9 mouse cellular contexts compared by ENCODE assay signal in genomic region chr11:106273311-106273684, GRCm38 (mm10). TPM values are rescaled to one million over a fixed set of nuclear protein-coding genes. Genes with fewer than 3 reads are reported as not detected.
A peak's percentile ranks its signal among the peaks of the same experiment; 100 is the strongest.
DNase-seq lines count a peak whose midpoint lies in the region; ATAC-seq and TF ChIP-seq lines count a peak whose summit lies in the region.
"Had no signal": no experiment of that assay in that cellular context is flagged by ENCODE, and none has a peak within 500 bp of the region (broad histone marks: within the 10 kb centered on the region; RNA-seq: fewer than 3 reads in every experiment).

No protein-coding gene starts in this region.

- no peaks in the 10 kb centered on the region for H3K9me3 ChIP-seq in heart, embryonic 10.5 days
- H3K9me3 ChIP-seq in CH12.LX (replicated peaks; ENCODE audit: low read length), result no peaks in the 10 kb centered on the region
- H3K9me3 ChIP-seq in forebrain, embryonic 15.5 days, result no peaks in the 10 kb centered on the region
- H3K9me3 ChIP-seq in liver, embryonic 16.5 days (replicated peaks; ENCODE audit: control insufficient read depth, low read length), result no peaks in the 10 kb centered on the region

- DNase-seq in heart, embryonic 10.5 days (ENCODE audit: low spot score), result no peak
- no peak for DNase-seq in heart, postnatal 25 days (ENCODE audit: low spot score)
- DNase-seq in CH12.LX (ENCODE audit: extremely low read depth), result no peak
- DNase-seq in urinary bladder, postnatal 10 days (ENCODE audit: low spot score), result no peak
- no peak for DNase-seq in Muller cell, postnatal 12 days (ENCODE audit: inconsistent ontology term)
- DNase-seq in layer of hippocampus, adult 9-11 months, result no peak

- peaks cover 48% of the 10 kb centered on the region for H3K4me1 ChIP-seq in heart, embryonic 10.5 days
- peaks cover 18 to 49% of the 10 kb centered on the region in 2 experiments for H3K4me1 ChIP-seq in CH12.LX (ENCODE audit: control insufficient read depth in 1 of 2, insufficient read depth in 2 of 2)
- peaks cover 42% of the 10 kb centered on the region for H3K4me1 ChIP-seq in forebrain, embryonic 15.5 days
- peaks cover 46% of the 10 kb centered on the region for H3K4me1 ChIP-seq in liver, embryonic 16.5 days (ENCODE audit: control insufficient read depth, low read depth, low read length)

- H3K27me3 ChIP-seq in heart, embryonic 10.5 days (ENCODE audit: insufficient read depth, poor library complexity, severe bottlenecking), result no peaks in the 10 kb centered on the region
- no peaks in the 10 kb centered on the region for H3K27me3 ChIP-seq in CH12.LX (replicated peaks)
- no peaks in the 10 kb centered on the region for H3K27me3 ChIP-seq in forebrain, embryonic 15.5 days
- H3K27me3 ChIP-seq in liver, embryonic 16.5 days (ENCODE audit: control insufficient read depth, insufficient read depth, low read depth, low read length), result no peaks in the 10 kb centered on the region

- no peak for TF ChIP-seq RAD21 in CH12.LX (IDR thresholded peaks at IDR 0.05; ENCODE audit: low read depth, low read length)

- peak overlapping the region; percentile 7 for H3K9ac ChIP-seq in CH12.LX (ENCODE audit: insufficient read depth, low read depth)
- H3K9ac ChIP-seq in forebrain, embryonic 15.5 days (replicated peaks), result peak overlapping the region; percentile 39
- H3K9ac ChIP-seq in liver, embryonic 16.5 days (ENCODE audit: low read depth, low read length), result peak overlapping the region; percentile 70

- TF ChIP-seq EP300 in CH12.LX (IDR thresholded peaks at IDR 0.05; ENCODE audit: low read length), result no peak

- no peak for TF ChIP-seq POLR2A in CH12.LX (IDR thresholded peaks at IDR 0.05; ENCODE audit: low read depth, low read length)

- TF ChIP-seq CTCF in CH12.LX (conservative IDR thresholded peaks at IDR 0.05 in 1 of 2, IDR thresholded peaks at IDR 0.05 in 1 of 2; ENCODE audit: low read depth in 2 of 2, low read length in 2 of 2), result no peak

- intact Hi-C loops in heart, postnatal 25 days (cut with DNase I), result loop anchor here (2.0 to 10.0 kb wide), 4 partner anchors 16 to 342 kb away; partner anchors contain the start of genes Ccdc47, Ddx42, Ftsj3 and Psmc5

- H3K36me3 ChIP-seq in heart, embryonic 10.5 days, result peaks cover 2% of the 10 kb centered on the region; the same call in 1 of the 2 replicates
- peaks cover 0 to 10% of the 10 kb centered on the region in 2 experiments for H3K36me3 ChIP-seq in CH12.LX (replicated peaks in 1 of 2; ENCODE audit: control insufficient read depth in 1 of 2, insufficient read depth in 1 of 2, low read length in 1 of 2)
- H3K36me3 ChIP-seq in forebrain, embryonic 15.5 days, result no peaks in the 10 kb centered on the region
- H3K36me3 ChIP-seq in liver, embryonic 16.5 days (ENCODE audit: control insufficient read depth, insufficient read depth), result no peaks in the 10 kb centered on the region

- ATAC-seq in forebrain, embryonic 15.5 days (replicated peaks), result peak; percentile 9; the same call in 1 of the 2 replicates
- ATAC-seq in liver, embryonic 16.5 days (ENCODE audit: low read depth), result peak; percentile 1; the same call in 1 of the 2 replicates

- H3K79me2 ChIP-seq in CH12.LX (replicated peaks; ENCODE audit: control insufficient read depth, extremely low read depth, insufficient read depth, poor library complexity, severe bottlenecking), result peaks cover 37% of the 10 kb centered on the region

- WGBS in heart, embryonic 10.5 days, result 16% methylated on average over 16 of the region's 16 CpGs
- 17% methylated on average over 16 of the region's 16 CpGs for WGBS in forebrain, embryonic 15.5 days
- WGBS in liver, embryonic 16.5 days (ENCODE audit: insufficient replicate concordance), result 6% methylated on average over 16 of the region's 16 CpGs

- dilution Hi-C loops in CH12.LX (cut with MboI; ENCODE audit: extremely low pct_ligation_motif_present, extremely low pct_unique_long_range_greater_than_20kb, low sequenced_read_pairs), result no loop called here

- peak overlapping the region; percentile 98 for H3K27ac ChIP-seq in heart, embryonic 10.5 days
- no peak overlapping the region for H3K27ac ChIP-seq in CH12.LX (ENCODE audit: insufficient read depth, low read depth)
- peak overlapping the region; percentile 74 for H3K27ac ChIP-seq in forebrain, embryonic 15.5 days (replicated peaks)
- H3K27ac ChIP-seq in liver, embryonic 16.5 days (ENCODE audit: low read length), result peak overlapping the region; percentile 86

- peak overlapping the region; percentile 96 for H3K4me3 ChIP-seq in heart, embryonic 10.5 days
- H3K4me3 ChIP-seq in CH12.LX (replicated peaks in 1 of 3; ENCODE audit: low read depth in 2 of 3, low read length in 2 of 3, poor library complexity in 1 of 3), result peak overlapping the region; percentile 42 to 82 (median 43)
- H3K4me3 ChIP-seq in forebrain, embryonic 15.5 days, result peak overlapping the region; percentile 74
- H3K4me3 ChIP-seq in liver, embryonic 16.5 days (ENCODE audit: low read depth, low read length), result peak overlapping the region; percentile 93

- H3K4me2 ChIP-seq in CH12.LX (ENCODE audit: insufficient read depth, low read depth, poor library complexity, severe bottlenecking), result peak overlapping the region; percentile 48
- H3K4me2 ChIP-seq in forebrain, embryonic 15.5 days (replicated peaks), result peak overlapping the region; percentile 56
- peak overlapping the region; percentile 96 for H3K4me2 ChIP-seq in liver, embryonic 16.5 days (ENCODE audit: low read depth, low read length)

- in situ Hi-C loops in CH12.LX (cut with MboI; ENCODE audit: low pct_ligation_motif_present, low pct_unique_long_range_greater_than_20kb, low sequenced_read_pairs), result no loop called here

TF ChIP-seq in CH12.LX, 34 proteins besides CTCF, POLR2A, EP300 and RAD21 (continues in another document):
- TF ChIP-seq ZMIZ1 (IDR thresholded peaks at IDR 0.05; ENCODE audit: low read depth, low read length) (no peak), TBP (conservative IDR thresholded peaks at IDR 0.05; ENCODE audit: low read depth, low read length) (no peak), CHD2 (IDR thresholded peaks at IDR 0.05; ENCODE audit: low read length) (no peak), E2F4 (IDR thresholded peaks at IDR 0.05; ENCODE audit: insufficient replicate concordance, low read depth, low read length) (no peak), SMC3 (IDR thresholded peaks at IDR 0.05; ENCODE audit: low read depth, low read length) (no peak), POLR2AphosphoS2 (IDR thresholded peaks at IDR 0.05; ENCODE audit: low read depth, low read length) (no peak), HCFC1 (IDR thresholded peaks at IDR 0.05; ENCODE audit: low read depth, low read length) (no peak), ETS1 (conservative IDR thresholded peaks at IDR 0.05; ENCODE audit: low read depth, low read length) (no peak), CHD1 (IDR thresholded peaks at IDR 0.05; ENCODE audit: low read depth, low read length) (no peak), ZC3H11A (IDR thresholded peaks at IDR 0.05; ENCODE audit: low read depth, low read length) (no peak), NELFE (IDR thresholded peaks at IDR 0.05; ENCODE audit: low read depth, low read length) (no peak), ELF1 (IDR thresholded peaks at IDR 0.05; ENCODE audit: low read depth, low read length) (no peak), PAX5 (IDR thresholded peaks at IDR 0.05; ENCODE audit: low read length) (no peak), MYC (IDR thresholded peaks at IDR 0.05; ENCODE audit: low read depth, low read length) (no peak), MAFK (IDR thresholded peaks at IDR 0.05; ENCODE audit: insufficient replicate concordance, low read length) (no peak)

RNA-seq across cellular contexts. Expression of gene Smarcd2, which starts 0.5 kb away (rescaled TPM):
- polyA plus RNA-seq in heart, embryonic 10.5 days (2016; fragmentation: Nextera tagmentation; extraction: Ambion mirVana), result 20.9 and 36.2 TPM in 2 replicates
- 10 to 100 TPM; 17.7 to 21.5 TPM for total RNA-seq in heart, postnatal 25 days (2021)
- total RNA-seq in CH12.LX (2012; rRNA removed) (89.4 and 94.3 TPM in 2 replicates), CH12.LX (2014; rRNA removed) (105 and 110 TPM in 2 replicates)
- polyA plus RNA-seq in CH12.LX (2012; ENCODE audit: insufficient read length, low read depth), result 103 and 116 TPM in 2 replicates
- polyA plus RNA-seq in forebrain, embryonic 15.5 days (2015; fragmentation: Nextera tagmentation; extraction: Ambion mirVana), result 12.7 and 13.2 TPM in 2 replicates
- polyA plus RNA-seq in liver, embryonic 16.5 days (2015; fragmentation: Nextera tagmentation; extraction: Ambion mirVana), result 19.4 and 19.5 TPM in 2 replicates

RNA-seq across cellular contexts. Expression of gene Tcam1, which starts 3.2 kb away (rescaled TPM):
- 0.18 and 0.40 TPM in 2 replicates for polyA plus RNA-seq in heart, embryonic 10.5 days (2016; fragmentation: Nextera tagmentation; extraction: Ambion mirVana)
- total RNA-seq in heart, postnatal 25 days (2021), result not detected
- total RNA-seq in CH12.LX (2012; rRNA removed), result 4.2 and 5.9 TPM in 2 replicates
- 0.68 and 0.82 TPM in 2 replicates for total RNA-seq in CH12.LX (2014; rRNA removed)
- 0.64 and 0.99 TPM in 2 replicates for polyA plus RNA-seq in CH12.LX (2012; ENCODE audit: insufficient read length, low read depth)
- polyA plus RNA-seq in forebrain, embryonic 15.5 days (2015; fragmentation: Nextera tagmentation; extraction: Ambion mirVana), result 0.08 and 0.10 TPM in 2 replicates
- 0.13 and 0.16 TPM in 2 replicates for polyA plus RNA-seq in liver, embryonic 16.5 days (2015; fragmentation: Nextera tagmentation; extraction: Ambion mirVana)

RNA-seq across cellular contexts. Expression of gene Psmc5, which starts 17.3 kb away (rescaled TPM):
- 330 and 386 TPM in 2 replicates for polyA plus RNA-seq in heart, embryonic 10.5 days (2016; fragmentation: Nextera tagmentation; extraction: Ambion mirVana)
- 100 to 1,000 TPM; 103 to 107 TPM for total RNA-seq in heart, postnatal 25 days (2021)
- total RNA-seq in CH12.LX (2012; rRNA removed) (250 and 344 TPM in 2 replicates), CH12.LX (2014; rRNA removed) (139 and 151 TPM in 2 replicates)
- 344 and 352 TPM in 2 replicates for polyA plus RNA-seq in CH12.LX (2012; ENCODE audit: insufficient read length, low read depth)
- 274 and 283 TPM in 2 replicates for polyA plus RNA-seq in forebrain, embryonic 15.5 days (2015; fragmentation: Nextera tagmentation; extraction: Ambion mirVana)
- polyA plus RNA-seq in liver, embryonic 16.5 days (2015; fragmentation: Nextera tagmentation; extraction: Ambion mirVana), result 113 and 118 TPM in 2 replicates

RNA-seq across cellular contexts. Expression of gene Ftsj3, which starts 17.4 kb away (rescaled TPM):
- polyA plus RNA-seq in heart, embryonic 10.5 days (2016; fragmentation: Nextera tagmentation; extraction: Ambion mirVana), result 55.9 and 71.1 TPM in 2 replicates
- total RNA-seq in heart, postnatal 25 days (2021), result 10 to 100 TPM; 20.8 to 21.8 TPM
- total RNA-seq in CH12.LX (2012; rRNA removed), result 178 and 269 TPM in 2 replicates
- 215 and 223 TPM in 2 replicates for total RNA-seq in CH12.LX (2014; rRNA removed)
- 298 and 354 TPM in 2 replicates for polyA plus RNA-seq in CH12.LX (2012; ENCODE audit: insufficient read length, low read depth)
- 39.2 and 39.7 TPM in 2 replicates for polyA plus RNA-seq in forebrain, embryonic 15.5 days (2015; fragmentation: Nextera tagmentation; extraction: Ambion mirVana)
- polyA plus RNA-seq in liver, embryonic 16.5 days (2015; fragmentation: Nextera tagmentation; extraction: Ambion mirVana), result 25.2 and 27.0 TPM in 2 replicates

RNA-seq across cellular contexts. Expression of gene Gh, which starts 28.4 kb away (rescaled TPM):
- not detected in 2 replicates for polyA plus RNA-seq in heart, embryonic 10.5 days (2016; fragmentation: Nextera tagmentation; extraction: Ambion mirVana)
- not detected for total RNA-seq in heart, postnatal 25 days (2021)
- total RNA-seq in CH12.LX (2012; rRNA removed), result 0.38 and 0.46 TPM in 2 replicates
- 0.31 and 0.68 TPM in 2 replicates for total RNA-seq in CH12.LX (2014; rRNA removed)
- 0.76 and 1.0 TPM in 2 replicates for polyA plus RNA-seq in CH12.LX (2012; ENCODE audit: insufficient read length, low read depth)
- not detected in 2 replicates for polyA plus RNA-seq in forebrain, embryonic 15.5 days (2015; fragmentation: Nextera tagmentation; extraction: Ambion mirVana)
- polyA plus RNA-seq in liver, embryonic 16.5 days (2015; fragmentation: Nextera tagmentation; extraction: Ambion mirVana), result not detected in 2 replicates
- total RNA-seq: common myeloid progenitor, adult 5-6 weeks had no signal

Comparison
In these comparisons a context has a peak if more than half of its experiments do, and no peak if none do; other contexts are left out.
1. H3K4me3 ChIP-seq: peak in every context shown above with its lines; median percentile 96 in heart, embryonic 10.5 days; 93 in liver, embryonic 16.5 days; 74 in forebrain, embryonic 15.5 days; 43 in CH12.LX.
2. H3K9ac ChIP-seq: peak in every context shown above with its lines; median percentile 70 in liver, embryonic 16.5 days; 39 in forebrain, embryonic 15.5 days; 7 in CH12.LX.